Mouse (Mus musculus): ENCODE data around the gene Fam76b. TPM values are rescaled to one million over a fixed set of nuclear protein-coding genes. Genes with fewer than 3 reads are reported as not detected.
"Not testable (repeated sequence)": the region's sequence is repeated elsewhere in the genome, so short reads cannot be mapped to it uniquely, and the experiment has no call there.

The Fam76b gene
- 10 to 100 TPM; 18.9 to 19.2 TPM for total RNA-seq (2021)
- long read RNA-seq, experiment 1, transcript Fam76b-201 (10 exons, 3,702 nt): major isoform, 5 of 7 reads
- long read RNA-seq, experiment 1, partial matches to known transcripts: 0 of 7 reads
- long read RNA-seq, experiment 1, other reads (novel, unspliced or antisense): 2 of 7 reads
- long read RNA-seq, experiment 2, partial matches to known transcripts: 0 of 4 reads
- long read RNA-seq, experiment 2, other reads (novel, unspliced or antisense): 2 of 4 reads

- DNase-seq: peak; percentile 98 to 99
Measured at GRCm38 (mm10) chr9:13827406-13828086, at the start of gene Fam76b. TSS of gene Fam76b (plus strand) at chr9:13827716.

GRCm38 (mm10) chr9:13781985-13782384 lies 45.5 kb upstream of the Fam76b start:
- DNase-seq: no peak

- DNase-seq: not testable (repeated sequence)
Measured at GRCm38 (mm10) chr9:13790864-13791263, 36.7 kb upstream of the Fam76b start.

- DNase-seq: no peak
Measured at GRCm38 (mm10) chr9:13794302-13794701, 33.2 kb upstream of the Fam76b start.

GRCm38 (mm10) chr9:13794756-13795155 lies 32.8 kb upstream of the Fam76b start:
- no peak for DNase-seq

- no peak for DNase-seq
Measured at GRCm38 (mm10) chr9:13804480-13804879, 23.0 kb upstream of the Fam76b start.

GRCm38 (mm10) chr9:13806854-13807253 lies 20.7 kb upstream of the Fam76b start:
- no peak for DNase-seq

- no peak for DNase-seq
Measured at GRCm38 (mm10) chr9:13807657-13808056, 19.9 kb upstream of the Fam76b start.

- DNase-seq: no peak
Measured at GRCm38 (mm10) chr9:13809937-13810336, 17.6 kb upstream of the Fam76b start.

GRCm38 (mm10) chr9:13818369-13818768 lies 9.1 kb upstream of the Fam76b start:
- DNase-seq: no peak

- no peak for DNase-seq
Measured at GRCm38 (mm10) chr9:13820774-13821173, 6.7 kb upstream of the Fam76b start.

- DNase-seq: no peak
Measured at GRCm38 (mm10) chr9:13825896-13826295, 1.6 kb upstream of the Fam76b start.

- DNase-seq: peak; percentile 68 to 73
Measured at GRCm38 (mm10) chr9:13826391-13826805, 1.1 kb upstream of the Fam76b start.

- peak; percentile 93 to 94 for DNase-seq
Measured at GRCm38 (mm10) chr9:13826832-13827405, 597 bp upstream of the Fam76b start, which contains the start of gene Cep57. TSS of gene Cep57 (minus strand) at chr9:13827107.

- DNase-seq: no peak
Measured at GRCm38 (mm10) chr9:13828087-13828441, 548 bp downstream of the Fam76b start.

- DNase-seq: no peak
Measured at GRCm38 (mm10) chr9:13835256-13835655, 7.7 kb downstream of the Fam76b start.

GRCm38 (mm10) chr9:13836726-13837125 lies 9.2 kb downstream of the Fam76b start:
- no peak for DNase-seq

GRCm38 (mm10) chr9:13847591-13847990 lies 20.1 kb downstream of the Fam76b start:
- no peak for DNase-seq

- DNase-seq: peak; percentile 13 to 42
Measured at GRCm38 (mm10) chr9:13848481-13849480, 21.3 kb downstream of the Fam76b start.

GRCm38 (mm10) chr9:13853876-13854275 lies 26.4 kb downstream of the Fam76b start:
- DNase-seq: no peak

- no peak for DNase-seq
Measured at GRCm38 (mm10) chr9:13856247-13856646, 28.7 kb downstream of the Fam76b start.

- no peak for DNase-seq
Measured at GRCm38 (mm10) chr9:13856777-13857176, 29.3 kb downstream of the Fam76b start.
